In the genomic region with DNA sequence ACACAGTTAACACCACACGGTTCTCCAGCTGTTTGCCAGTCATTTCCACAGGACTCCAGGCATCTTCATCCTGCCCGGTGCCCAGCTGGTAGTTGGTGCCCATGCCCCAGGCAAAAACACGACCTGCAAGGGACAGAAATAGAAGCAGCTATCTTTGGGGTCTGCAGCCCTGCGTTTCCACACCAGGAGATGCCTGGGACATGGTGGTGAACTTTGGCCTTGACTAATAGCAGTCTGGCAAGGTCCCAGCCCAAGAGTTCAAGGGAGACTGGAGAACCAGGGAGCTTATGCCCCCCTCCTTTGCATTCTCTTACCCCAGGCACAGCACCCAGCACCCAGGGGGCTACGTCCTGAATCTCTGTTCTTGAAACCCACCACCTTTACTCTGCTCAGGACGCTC, we compare ENCODE assay signal across 19 mouse cellular contexts. TPM values are rescaled to one million over a fixed set of nuclear protein-coding genes. Genes with fewer than 3 reads are reported as not detected.
DNase-seq lines count a peak whose midpoint lies in the region; ATAC-seq and TF ChIP-seq lines count a peak whose summit lies in the region.
"Had no signal": no experiment of that assay in that cellular context is flagged by ENCODE, and none has a peak within 500 bp of the region (broad histone marks: within the 10 kb centered on the region; RNA-seq: fewer than 3 reads in every experiment).

No protein-coding gene starts in this region.

- H3K4me2 ChIP-seq in kidney, embryonic 15.5 days: no peak overlapping the region
- no peak overlapping the region for H3K4me2 ChIP-seq in liver, embryonic 12.5 days
- no peak overlapping the region for H3K4me2 ChIP-seq in liver, postnatal 0 days (ENCODE audit: low read depth, low read length)
- H3K4me2 ChIP-seq: embryonic facial prominence, embryonic 15.5 days; heart, embryonic 12.5 days; hindbrain, embryonic 14.5 days had no signal

- TF ChIP-seq CTCF in liver, postnatal 0 days (IDR thresholded peaks at IDR 0.05; ENCODE audit: low read depth): no peak

- H3K4me1 ChIP-seq in kidney, embryonic 15.5 days: peaks cover 20% of the 10 kb centered on the region
- H3K4me1 ChIP-seq in liver, embryonic 12.5 days: peaks cover 29% of the 10 kb centered on the region
- peaks cover 11% of the 10 kb centered on the region for H3K4me1 ChIP-seq in liver, postnatal 0 days (ENCODE audit: insufficient read depth)

- no peaks in the 10 kb centered on the region for H3K9me3 ChIP-seq in kidney, embryonic 15.5 days (replicated peaks)
- H3K9me3 ChIP-seq in liver, embryonic 12.5 days (replicated peaks): no peaks in the 10 kb centered on the region
- no peaks in the 10 kb centered on the region for H3K9me3 ChIP-seq in liver, postnatal 0 days (ENCODE audit: low read length)
- H3K9me3 ChIP-seq: embryonic facial prominence, embryonic 15.5 days; forebrain, embryonic 10.5 days; heart, embryonic 12.5 days; hindbrain, embryonic 10.5 days had no signal

- no peak overlapping the region for H3K27ac ChIP-seq in kidney, embryonic 15.5 days
- H3K27ac ChIP-seq in liver, embryonic 12.5 days: peak overlapping the region; percentile 36; the same call in 1 of the 2 replicates
- no peak overlapping the region for H3K27ac ChIP-seq in liver, postnatal 0 days (ENCODE audit: low read depth)
- H3K27ac ChIP-seq: embryonic facial prominence, embryonic 15.5 days; forebrain, embryonic 10.5 days; heart, adult 2 months; hindbrain, embryonic 10.5 days; hindbrain, embryonic 14.5 days had no signal

- 88% methylated on average over 6 of the region's 6 CpGs for WGBS in kidney, embryonic 15.5 days
- 77% methylated on average over 6 of the region's 6 CpGs for WGBS in liver, embryonic 12.5 days (ENCODE audit: insufficient replicate concordance)
- 76% methylated on average over 6 of the region's 6 CpGs for WGBS in liver, postnatal 0 days (ENCODE audit: insufficient replicate concordance)

- no peak for ATAC-seq in kidney, embryonic 15.5 days (replicated peaks; ENCODE audit: low FRiP score)
- ATAC-seq in liver, embryonic 12.5 days: no peak
- no peak for ATAC-seq in liver, postnatal 0 days
- ATAC-seq: forebrain, embryonic 14.5 days had no signal

- no peak for TF ChIP-seq EP300 in liver, postnatal 0 days (IDR thresholded peaks at IDR 0.05; ENCODE audit: low read depth)

- H3K27me3 ChIP-seq in kidney, embryonic 15.5 days: no peaks in the 10 kb centered on the region
- no peaks in the 10 kb centered on the region for H3K27me3 ChIP-seq in liver, embryonic 12.5 days (replicated peaks)
- H3K27me3 ChIP-seq in liver, postnatal 0 days (ENCODE audit: insufficient read depth, low read length): no peaks in the 10 kb centered on the region
- H3K27me3 ChIP-seq: embryonic facial prominence, embryonic 15.5 days; heart, embryonic 12.5 days had no signal

- DNase-seq in kidney, adult 18-20 months: peak; percentile 48
- DNase-seq in liver, postnatal 0 days: no peak
- peak; percentile 63 for DNase-seq in kidney, postnatal 25 days
- no peak for DNase-seq in spleen, postnatal 4 days (ENCODE audit: low spot score in 2 of 2)
- DNase-seq: adrenal gland, adult 2 months; adrenal gland, postnatal 25 days; cerebellum, adult 18-20 months; cerebellum, adult 9-11 months; cerebellum, postnatal 36 days; heart, adult 2 months had no signal

- peaks cover 69% of the 10 kb centered on the region for H3K36me3 ChIP-seq in kidney, embryonic 15.5 days
- peaks cover 73% of the 10 kb centered on the region for H3K36me3 ChIP-seq in liver, embryonic 12.5 days
- peaks cover 50% of the 10 kb centered on the region for H3K36me3 ChIP-seq in liver, postnatal 0 days (replicated peaks; ENCODE audit: insufficient read depth, low read length)

- no peak overlapping the region for H3K9ac ChIP-seq in kidney, embryonic 15.5 days
- H3K9ac ChIP-seq in liver, embryonic 12.5 days: no peak overlapping the region
- H3K9ac ChIP-seq in liver, postnatal 0 days (replicated peaks): no peak overlapping the region
- H3K9ac ChIP-seq: embryonic facial prominence, embryonic 15.5 days; heart, embryonic 12.5 days; hindbrain, embryonic 14.5 days had no signal

- H3K4me3 ChIP-seq in kidney, embryonic 15.5 days (replicated peaks): no peak overlapping the region
- no peak overlapping the region for H3K4me3 ChIP-seq in liver, embryonic 12.5 days
- no peak overlapping the region for H3K4me3 ChIP-seq in liver, postnatal 0 days (ENCODE audit: low read depth, low read length)
- H3K4me3 ChIP-seq: embryonic facial prominence, embryonic 15.5 days; erythroblast, embryonic 14.5 days; forebrain, embryonic 10.5 days; heart, adult 2 months; heart, embryonic 12.5 days; hindbrain, embryonic 10.5 days had no signal

RNA-seq across cellular contexts. Expression of a gene that starts 3.5 kb away (rescaled TPM):
- polyA plus RNA-seq in kidney, embryonic 15.5 days (2015; fragmentation: Nextera tagmentation; extraction: Ambion mirVana): 73.6 and 80.5 TPM in 2 replicates
- 48.2 and 50.8 TPM in 2 replicates for polyA plus RNA-seq in liver, embryonic 12.5 days (2016; fragmentation: Nextera tagmentation; extraction: Ambion mirVana)
- polyA plus RNA-seq in liver, postnatal 0 days (2015; fragmentation: Nextera tagmentation; extraction: Ambion mirVana): 30.4 and 33.8 TPM in 2 replicates

RNA-seq across cellular contexts. Expression of a gene that starts 20.5 kb away (rescaled TPM):
- polyA plus RNA-seq in kidney, embryonic 15.5 days (2015; fragmentation: Nextera tagmentation; extraction: Ambion mirVana): 88.9 and 92.7 TPM in 2 replicates
- 91.9 and 102 TPM in 2 replicates for polyA plus RNA-seq in liver, embryonic 12.5 days (2016; fragmentation: Nextera tagmentation; extraction: Ambion mirVana)
- polyA plus RNA-seq in liver, postnatal 0 days (2015; fragmentation: Nextera tagmentation; extraction: Ambion mirVana): 21.3 and 25.6 TPM in 2 replicates

RNA-seq across cellular contexts. Expression of a gene that starts 29.7 kb away (rescaled TPM):
- polyA plus RNA-seq in kidney, embryonic 15.5 days (2015; fragmentation: Nextera tagmentation; extraction: Ambion mirVana): 3.3 and 3.5 TPM in 2 replicates
- 0.61 and 1.0 TPM in 2 replicates for polyA plus RNA-seq in liver, embryonic 12.5 days (2016; fragmentation: Nextera tagmentation; extraction: Ambion mirVana)
- 0.30 and 0.73 TPM in 2 replicates for polyA plus RNA-seq in liver, postnatal 0 days (2015; fragmentation: Nextera tagmentation; extraction: Ambion mirVana)

RNA-seq across cellular contexts. Expression of a gene that starts 58.7 kb away (rescaled TPM):
- 47.7 and 48.3 TPM in 2 replicates for polyA plus RNA-seq in kidney, embryonic 15.5 days (2015; fragmentation: Nextera tagmentation; extraction: Ambion mirVana)
- 61.7 and 61.8 TPM in 2 replicates for polyA plus RNA-seq in liver, embryonic 12.5 days (2016; fragmentation: Nextera tagmentation; extraction: Ambion mirVana)
- 27.8 and 28.2 TPM in 2 replicates for polyA plus RNA-seq in liver, postnatal 0 days (2015; fragmentation: Nextera tagmentation; extraction: Ambion mirVana)

Comparison
In these comparisons a context has a peak if more than half of its experiments do, and no peak if none do; other contexts are left out.
1. DNase-seq: peak in kidney, adult 18-20 months (single experiment) and kidney, postnatal 25 days (2 of 2); none in liver, postnatal 0 days (single experiment) and spleen, postnatal 4 days (0 of 2).